Mouse (Mus musculus): ENCODE measurements around the gene Trappc3.

GRCm38 (mm10) chr4:126281706-126282105 lies 19.6 kb downstream of the Trappc3 start:
- no peak for TF ChIP-seq POLR2AphosphoS5 (IDR thresholded peaks at IDR 0.05; ENCODE audit: insufficient replicate concordance, low read depth, low read length)
- no peak for TF ChIP-seq CTCF (IDR thresholded peaks at IDR 0.05; ENCODE audit: low read depth, low read length)

All from G1E (cell line).